ENCODE assay signal across 11 mouse cellular contexts in the genomic region with DNA sequence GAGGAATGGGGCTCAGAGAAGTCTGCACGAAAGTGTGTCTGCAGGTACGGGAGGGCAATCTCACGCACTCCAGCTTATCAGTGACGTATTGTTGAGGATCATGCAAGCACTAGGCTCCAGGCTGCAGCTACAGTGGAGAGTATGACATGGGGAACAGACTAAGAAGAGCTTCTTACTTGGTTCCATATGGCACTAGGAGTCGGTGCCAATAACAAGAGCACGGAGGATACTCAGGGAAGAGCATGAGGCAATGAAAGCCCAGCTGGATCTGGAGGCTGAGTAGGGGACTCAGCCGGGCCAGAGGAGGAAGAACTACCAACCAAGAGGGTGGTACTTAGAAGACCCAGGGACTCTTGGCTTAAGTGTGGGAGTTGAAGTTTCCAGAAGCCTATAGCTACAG. TPM values are rescaled to one million over a fixed set of nuclear protein-coding genes. Genes with fewer than 3 reads are reported as not detected.
DNase-seq lines count a peak whose midpoint lies in the region; ATAC-seq and TF ChIP-seq lines count a peak whose summit lies in the region.
"Had no signal": no experiment of that assay in that cellular context is flagged by ENCODE, and none has a peak within 500 bp of the region (broad histone marks: within the 10 kb centered on the region; RNA-seq: fewer than 3 reads in every experiment).

No protein-coding gene starts in this region.

- no peak for TF ChIP-seq POLR2A in cerebellum, adult 2 months (IDR thresholded peaks at IDR 0.05; ENCODE audit: borderline replicate concordance, insufficient read depth, low read length)

- no peak overlapping the region for H3K4me2 ChIP-seq in intestine, postnatal 0 days (replicated peaks; ENCODE audit: low read depth)
- no peak overlapping the region for H3K4me2 ChIP-seq in intestine, embryonic 15.5 days (replicated peaks)
- no peak overlapping the region for H3K4me2 ChIP-seq in lung, embryonic 15.5 days
- no peak overlapping the region for H3K4me2 ChIP-seq in embryonic facial prominence, embryonic 15.5 days (replicated peaks)
- no peak overlapping the region for H3K4me2 ChIP-seq in kidney, embryonic 16.5 days (replicated peaks; ENCODE audit: low read depth, low read length)
- H3K4me2 ChIP-seq: liver, embryonic 13.5 days; neural tube, embryonic 13.5 days had no signal

- no peaks in the 10 kb centered on the region for H3K9me3 ChIP-seq in intestine, postnatal 0 days (ENCODE audit: control insufficient read depth)
- no peaks in the 10 kb centered on the region for H3K9me3 ChIP-seq in intestine, embryonic 15.5 days
- H3K9me3 ChIP-seq in lung, embryonic 15.5 days = no peaks in the 10 kb centered on the region
- no peaks in the 10 kb centered on the region for H3K9me3 ChIP-seq in embryonic facial prominence, embryonic 15.5 days (replicated peaks)
- H3K9me3 ChIP-seq in kidney, embryonic 16.5 days (ENCODE audit: low read length) = no peaks in the 10 kb centered on the region
- H3K9me3 ChIP-seq: liver, embryonic 13.5 days; midbrain, embryonic 10.5 days; neural tube, embryonic 13.5 days had no signal

- no peaks in the 10 kb centered on the region for H3K27me3 ChIP-seq in intestine, postnatal 0 days (replicated peaks; ENCODE audit: control insufficient read depth, insufficient read depth, low read length)
- H3K27me3 ChIP-seq in intestine, embryonic 15.5 days (replicated peaks) = no peaks in the 10 kb centered on the region
- H3K27me3 ChIP-seq in lung, embryonic 15.5 days = no peaks in the 10 kb centered on the region
- H3K27me3 ChIP-seq in cerebellum, adult 2 months (ENCODE audit: control insufficient read depth, insufficient read depth, low read length) = no peaks in the 10 kb centered on the region
- H3K27me3 ChIP-seq in embryonic facial prominence, embryonic 15.5 days = no peaks in the 10 kb centered on the region
- no peaks in the 10 kb centered on the region for H3K27me3 ChIP-seq in kidney, embryonic 16.5 days (ENCODE audit: insufficient read depth, low read length)
- H3K27me3 ChIP-seq: liver, embryonic 13.5 days; neural tube, embryonic 13.5 days had no signal

- no peak for DNase-seq in lung, postnatal 14 days
- DNase-seq in cerebellum, adult 2 months = peak; percentile 75 to 87
- DNase-seq in MN1 (ENCODE audit: low spot score) = no peak
- DNase-seq: liver, embryonic 13.5 days had no signal

- no peak for TF ChIP-seq CTCF in intestine, postnatal 0 days (IDR thresholded peaks at IDR 0.05; ENCODE audit: low read depth)
- TF ChIP-seq CTCF in cerebellum, adult 2 months (IDR thresholded peaks at IDR 0.05; ENCODE audit: borderline replicate concordance, insufficient read depth, low read depth, low read length) = no peak

- peaks cover 38% of the 10 kb centered on the region for H3K4me1 ChIP-seq in intestine, postnatal 0 days (replicated peaks; ENCODE audit: control insufficient read depth, insufficient read depth, low read length)
- peaks cover 56% of the 10 kb centered on the region for H3K4me1 ChIP-seq in intestine, embryonic 15.5 days (replicated peaks)
- H3K4me1 ChIP-seq in lung, embryonic 15.5 days = peaks cover 85% of the 10 kb centered on the region
- peaks cover 23% of the 10 kb centered on the region for H3K4me1 ChIP-seq in cerebellum, adult 2 months (ENCODE audit: control insufficient read depth, insufficient read depth, low read length)
- H3K4me1 ChIP-seq in embryonic facial prominence, embryonic 15.5 days = peaks cover 47% of the 10 kb centered on the region
- H3K4me1 ChIP-seq in kidney, embryonic 16.5 days (ENCODE audit: insufficient read depth, low read length) = peaks cover 34% of the 10 kb centered on the region

- ATAC-seq in intestine, postnatal 0 days = no peak
- ATAC-seq in intestine, embryonic 15.5 days = no peak
- no peak for ATAC-seq in lung, embryonic 15.5 days (ENCODE audit: borderline replicate concordance, extremely low read depth, low FRiP score, low TSS enrichment)
- ATAC-seq in embryonic facial prominence, embryonic 15.5 days (ENCODE audit: insufficient number of reproducible peaks, low FRiP score, low TSS enrichment, low read depth) = no peak
- ATAC-seq in kidney, embryonic 16.5 days (ENCODE audit: low FRiP score, low TSS enrichment) = no peak

- 65% methylated on average over 7 of the region's 7 CpGs for WGBS in intestine, postnatal 0 days
- WGBS in intestine, embryonic 15.5 days = 71% methylated on average over 7 of the region's 7 CpGs
- 54% methylated on average over 7 of the region's 7 CpGs for WGBS in lung, embryonic 15.5 days
- 15% methylated on average over 7 of the region's 7 CpGs for WGBS in cerebellum, adult 2 months
- WGBS in embryonic facial prominence, embryonic 15.5 days = 69% methylated on average over 7 of the region's 7 CpGs
- WGBS in kidney, embryonic 16.5 days = 83% methylated on average over 7 of the region's 7 CpGs

- H3K9ac ChIP-seq in intestine, postnatal 0 days (ENCODE audit: low read depth, low read length) = no peak overlapping the region
- H3K9ac ChIP-seq in intestine, embryonic 15.5 days = no peak overlapping the region
- no peak overlapping the region for H3K9ac ChIP-seq in lung, embryonic 15.5 days
- no peak overlapping the region for H3K9ac ChIP-seq in embryonic facial prominence, embryonic 15.5 days
- H3K9ac ChIP-seq in kidney, embryonic 16.5 days (replicated peaks; ENCODE audit: low read length) = no peak overlapping the region
- H3K9ac ChIP-seq: liver, embryonic 13.5 days; neural tube, embryonic 13.5 days had no signal

- H3K36me3 ChIP-seq in intestine, postnatal 0 days (ENCODE audit: control insufficient read depth, insufficient read depth) = no peaks in the 10 kb centered on the region
- no peaks in the 10 kb centered on the region for H3K36me3 ChIP-seq in intestine, embryonic 15.5 days
- no peaks in the 10 kb centered on the region for H3K36me3 ChIP-seq in lung, embryonic 15.5 days
- no peaks in the 10 kb centered on the region for H3K36me3 ChIP-seq in embryonic facial prominence, embryonic 15.5 days
- no peaks in the 10 kb centered on the region for H3K36me3 ChIP-seq in kidney, embryonic 16.5 days (ENCODE audit: insufficient read depth, low read length)
- H3K36me3 ChIP-seq: liver, embryonic 13.5 days; midbrain, embryonic 10.5 days; neural tube, embryonic 13.5 days had no signal

- 0 out of 2 replicates have a peak overlapping the region, but pooled peaks have one; percentile 62 for H3K27ac ChIP-seq in intestine, postnatal 0 days (ENCODE audit: low read depth, low read length)
- H3K27ac ChIP-seq in intestine, embryonic 15.5 days = no peak overlapping the region
- peak overlapping the region; percentile 54 for H3K27ac ChIP-seq in lung, embryonic 15.5 days
- H3K27ac ChIP-seq in cerebellum, adult 2 months (ENCODE audit: insufficient read depth, low read length) = peak overlapping the region; percentile 80
- H3K27ac ChIP-seq in embryonic facial prominence, embryonic 15.5 days (replicated peaks) = peak overlapping the region; percentile 39; the same call in 1 of the 2 replicates
- H3K27ac ChIP-seq in kidney, embryonic 16.5 days (ENCODE audit: low read length) = no peak overlapping the region
- H3K27ac ChIP-seq: liver, embryonic 13.5 days; midbrain, embryonic 10.5 days; neural tube, embryonic 13.5 days had no signal

- H3K4me3 ChIP-seq in intestine, postnatal 0 days (ENCODE audit: low read depth, low read length) = no peak overlapping the region
- no peak overlapping the region for H3K4me3 ChIP-seq in intestine, embryonic 15.5 days (replicated peaks)
- no peak overlapping the region for H3K4me3 ChIP-seq in lung, embryonic 15.5 days
- no peak overlapping the region for H3K4me3 ChIP-seq in cerebellum, adult 2 months (replicated peaks; ENCODE audit: insufficient read depth, low read depth, low read length)
- no peak overlapping the region for H3K4me3 ChIP-seq in embryonic facial prominence, embryonic 15.5 days (replicated peaks)
- H3K4me3 ChIP-seq in kidney, embryonic 16.5 days (ENCODE audit: low read length) = no peak overlapping the region
- H3K4me3 ChIP-seq: liver, embryonic 13.5 days; midbrain, embryonic 10.5 days; neural tube, embryonic 13.5 days had no signal

RNA-seq across cellular contexts. Expression of a gene that starts 21.1 kb away (rescaled TPM):
- 13.3 and 16.9 TPM in 2 replicates for polyA plus RNA-seq in intestine, postnatal 0 days (2015; fragmentation: Nextera tagmentation; extraction: Ambion mirVana)
- polyA plus RNA-seq in intestine, embryonic 15.5 days (2015; fragmentation: Nextera tagmentation; extraction: Ambion mirVana) = 17.9 and 19.7 TPM in 2 replicates
- 20.0 and 20.9 TPM in 2 replicates for polyA plus RNA-seq in lung, embryonic 15.5 days (2015; fragmentation: Nextera tagmentation; extraction: Ambion mirVana)
- 37.5 and 39.1 TPM in 2 replicates for polyA plus RNA-seq in cerebellum, adult 2 months (2012; rRNA removed)
- 17.7 and 17.9 TPM in 2 replicates for polyA plus RNA-seq in embryonic facial prominence, embryonic 15.5 days (2015; fragmentation: Nextera tagmentation; extraction: Ambion mirVana)
- 10.6 and 11.4 TPM in 2 replicates for polyA plus RNA-seq in kidney, embryonic 16.5 days (2015; fragmentation: Nextera tagmentation; extraction: Ambion mirVana)

Comparison
In these comparisons a context has a peak if more than half of its experiments do, and no peak if none do; other contexts are left out.
1. H3K27ac ChIP-seq: peak in intestine, postnatal 0 days (single experiment), lung, embryonic 15.5 days (single experiment), cerebellum, adult 2 months (single experiment) and embryonic facial prominence, embryonic 15.5 days (single experiment); none in intestine, embryonic 15.5 days (single experiment) and kidney, embryonic 16.5 days (single experiment).
2. DNase-seq: peak in cerebellum, adult 2 months (2 of 2); none in lung, postnatal 14 days (single experiment) and MN1 (single experiment).